Mouse (Mus musculus): ENCODE results near the gene Cdk4. TPM values are rescaled to one million over a fixed set of nuclear protein-coding genes. Genes with fewer than 3 reads are reported as not detected.

Gene Cdk4
- polyA plus RNA-seq, 1 experiment from 2014 or later, result 2,665 TPM

Other genes starting within 250 kb of the Cdk4 start
- gene Atp23, start 162.2 kb upstream of the Cdk4 start, polyA plus RNA-seq (2016; fragmentation: Nextera tagmentation; extraction: Ambion mirVana), result 15.4 and 19.5 TPM in 2 replicates
- 33.5 and 36.5 TPM in 2 replicates for gene Ctdsp2, start 84.8 kb upstream of the Cdk4 start, polyA plus RNA-seq (2016; fragmentation: Nextera tagmentation; extraction: Ambion mirVana)
- 0.63 and 1.6 TPM in 2 replicates for gene Avil, start 62.8 kb upstream of the Cdk4 start, polyA plus RNA-seq (2016; fragmentation: Nextera tagmentation; extraction: Ambion mirVana)
- 91.4 and 97.4 TPM in 2 replicates for gene Tsfm, start 32.7 kb upstream of the Cdk4 start, polyA plus RNA-seq (2016; fragmentation: Nextera tagmentation; extraction: Ambion mirVana)
- 39.2 and 51.0 TPM in 2 replicates for gene Mettl1, start 22.1 kb upstream of the Cdk4 start, polyA plus RNA-seq (2016; fragmentation: Nextera tagmentation; extraction: Ambion mirVana)
- gene Eef1akmt3, start 22.0 kb upstream of the Cdk4 start, polyA plus RNA-seq (2016; fragmentation: Nextera tagmentation; extraction: Ambion mirVana), result 0.07 and 0.25 TPM in 2 replicates
- gene Cyp27b1, start 15.3 kb upstream of the Cdk4 start, polyA plus RNA-seq (2016; fragmentation: Nextera tagmentation; extraction: Ambion mirVana), result 0.06 and 0.34 TPM in 2 replicates
- 1.2 and 1.6 TPM in 2 replicates for gene March9, start 3.4 kb upstream of the Cdk4 start, polyA plus RNA-seq (2016; fragmentation: Nextera tagmentation; extraction: Ambion mirVana)
- gene Tspan31, start 6.7 kb downstream of the Cdk4 start, polyA plus RNA-seq (2016; fragmentation: Nextera tagmentation; extraction: Ambion mirVana), result 177 and 187 TPM in 2 replicates
- 0.12 and 0.33 TPM in 2 replicates for gene Agap2, start 11.8 kb downstream of the Cdk4 start, polyA plus RNA-seq (2016; fragmentation: Nextera tagmentation; extraction: Ambion mirVana)
- gene Os9, start 57.6 kb downstream of the Cdk4 start, polyA plus RNA-seq (2016; fragmentation: Nextera tagmentation; extraction: Ambion mirVana), result 69.4 and 85.5 TPM in 2 replicates
- gene B4galnt1, start 101.7 kb downstream of the Cdk4 start, polyA plus RNA-seq (2016; fragmentation: Nextera tagmentation; extraction: Ambion mirVana), result 4.4 and 12.7 TPM in 2 replicates
- 1.6 and 2.1 TPM in 2 replicates for gene Slc26a10, start 117.1 kb downstream of the Cdk4 start, polyA plus RNA-seq (2016; fragmentation: Nextera tagmentation; extraction: Ambion mirVana)
- 29.8 and 33.5 TPM in 2 replicates for gene Arhgef25, start 126.5 kb downstream of the Cdk4 start, polyA plus RNA-seq (2016; fragmentation: Nextera tagmentation; extraction: Ambion mirVana)
- gene Dtx3, start 132.2 kb downstream of the Cdk4 start, polyA plus RNA-seq (2016; fragmentation: Nextera tagmentation; extraction: Ambion mirVana), result 110 and 151 TPM in 2 replicates
- 17.9 and 21.9 TPM in 2 replicates for gene Pip4k2c, start 148.1 kb downstream of the Cdk4 start, polyA plus RNA-seq (2016; fragmentation: Nextera tagmentation; extraction: Ambion mirVana)
- gene Kif5a, start 199.8 kb downstream of the Cdk4 start, polyA plus RNA-seq (2016; fragmentation: Nextera tagmentation; extraction: Ambion mirVana), result 24.4 and 39.4 TPM in 2 replicates
- 222 and 255 TPM in 2 replicates for gene Dctn2, start 202.8 kb downstream of the Cdk4 start, polyA plus RNA-seq (2016; fragmentation: Nextera tagmentation; extraction: Ambion mirVana)
- gene Mbd6, start 225.5 kb downstream of the Cdk4 start, polyA plus RNA-seq (2016; fragmentation: Nextera tagmentation; extraction: Ambion mirVana), result 12.8 and 16.3 TPM in 2 replicates
- 171 and 174 TPM in 2 replicates for gene Mars, start 248.3 kb downstream of the Cdk4 start, polyA plus RNA-seq (2016; fragmentation: Nextera tagmentation; extraction: Ambion mirVana)